Mouse (Mus musculus) midbrain, embryonic 16.5 days (tissue): Measurements from ENCODE around the gene Olfr266. TPM values are rescaled to one million over a fixed set of nuclear protein-coding genes. Genes with fewer than 3 reads are reported as not detected.

ENCODE experiments used
- ATAC-seq: fragments of 200-750 bp; cut with Nextera tagmentation; 2 replicates; pipeline ENCODE4 v1.8.0; 2017; ENCODE audit warnings: moderate TSS enrichment
- H3K27ac ChIP-seq: fragments of 300-500 bp; sonication (generic); 2 replicates; pipeline ENCODE4 v1.5.1; 2014; ENCODE audit warnings: mild to moderate bottlenecking, low read length, mixed read lengths
- H3K27me3 ChIP-seq: fragments of 300-500 bp; sonication (generic); 2 replicates; pipeline ENCODE4 v1.6.1; 2014; ENCODE audit warnings: low read depth, low read length, mixed read lengths; ENCODE audit not compliant: control insufficient read depth, insufficient read depth
- H3K36me3 ChIP-seq: fragments of 300-500 bp; sonication (generic); 2 replicates; pipeline ENCODE4 v1.6.1; 2014; ENCODE audit warnings: mild to moderate bottlenecking, low read length, moderate library complexity, mixed read lengths; ENCODE audit not compliant: control insufficient read depth, insufficient read depth
- H3K4me1 ChIP-seq: fragments of 300-500 bp; sonication (generic); 2 replicates; pipeline ENCODE4 v1.6.1; 2014; ENCODE audit warnings: mild to moderate bottlenecking, low read length, mixed read lengths; ENCODE audit not compliant: control insufficient read depth, insufficient read depth
- H3K4me2 ChIP-seq: fragments of 300-500 bp; sonication (generic); 2 replicates; pipeline ENCODE4 v1.6.1; 2014; ENCODE audit warnings: mild to moderate bottlenecking, low read length, mixed read lengths
- H3K4me3 ChIP-seq: fragments of 300-500 bp; sonication (generic); 2 replicates; pipeline ENCODE4 v1.5.1; 2014; ENCODE audit warnings: low read depth, mild to moderate bottlenecking, low read length, moderate library complexity, mixed read lengths
- H3K9ac ChIP-seq: fragments of 300-500 bp; sonication (generic); 2 replicates; pipeline ENCODE4 v1.6.1; 2014; ENCODE audit warnings: low read depth, low read length, mixed read lengths
- H3K9me3 ChIP-seq: fragments of 300-500 bp; sonication (generic); replicated peaks from 2 replicates; pipeline ENCODE4 v1.6.1; 2014; ENCODE audit warnings: mild to moderate bottlenecking, low read length, mixed read lengths; ENCODE audit not compliant: control insufficient read depth, poor library complexity, severe bottlenecking
- WGBS: fragments of 180-500 bp; shearing (Covaris S2); extraction: QIAGEN DNeasy Blood & Tissue Kit; methylation state at CpG from one replicate; pipeline ENCODE4 v1.1.7; 2014; 5-methylcytosine and 5-hydroxymethylcytosine counted together
- polyA plus RNA-seq: library from polyadenylated mRNA; unstranded; fragments of >200 nt; fragmentation: Nextera tagmentation; extraction: Ambion mirVana; gene quantifications from 2 replicates; pipeline ENCODE4 v1.2.1, GENCODE M21; 2015

Olfr266 gene
- not detected in 2 replicates for polyA plus RNA-seq

GRCm38 (mm10) chr3:106826187-106826586, at the start of gene Olfr266:
TSS of gene Olfr266 (minus strand) at chr3:106826287.
- Histone ChIP-seq H3K9me3 (no peaks in the 10 kb centered on the region; the same call in 1 of the 2 replicates), H3K4me2 (no peak within 1 kb of the TSS), H3K36me3 (no peaks in the 10 kb centered on the region), H3K9ac (no peak within 1 kb of the TSS), H3K27me3 (no peaks in the 10 kb centered on the region), H3K27ac (no peak within 1 kb of the TSS), H3K4me3 (no peak within 1 kb of the TSS), H3K4me1 (no peaks in the 10 kb centered on the region)
- ATAC-seq: no peak
- 89% methylated on average over 1 of the region's 1 CpGs for WGBS

GRCm38 (mm10) chr3:106875626-106876025, 49.5 kb upstream of the Olfr266 start:
- H3K36me3 ChIP-seq: no peaks in the 10 kb centered on the region
- 91% methylated on average over 1 of the region's 1 CpGs for WGBS
- no peaks in the 10 kb centered on the region for H3K27me3 ChIP-seq
- no peak overlapping the region for H3K4me3 ChIP-seq
- no peak overlapping the region for H3K27ac ChIP-seq
- H3K4me1 ChIP-seq: no peaks in the 10 kb centered on the region
- no peaks in the 10 kb centered on the region for H3K9me3 ChIP-seq
- no peak overlapping the region for H3K4me2 ChIP-seq
- H3K9ac ChIP-seq: no peak overlapping the region
- ATAC-seq: no peak

- no peak overlapping the region for H3K9ac ChIP-seq
- no peak overlapping the region for H3K4me3 ChIP-seq
- H3K9me3 ChIP-seq: no peaks in the 10 kb centered on the region
- no peaks in the 10 kb centered on the region for H3K36me3 ChIP-seq
- H3K4me1 ChIP-seq: no peaks in the 10 kb centered on the region
- H3K27me3 ChIP-seq: no peaks in the 10 kb centered on the region
- no peak overlapping the region for H3K27ac ChIP-seq
- no peak overlapping the region for H3K4me2 ChIP-seq
- ATAC-seq: no peak
Measured at GRCm38 (mm10) chr3:106872893-106873292, 46.8 kb upstream of the Olfr266 start.

GRCm38 (mm10) chr3:106832107-106832506, 6.0 kb upstream of the Olfr266 start:
- Histone ChIP-seq H3K9me3 (0 out of 2 replicates have a peak, but pooled peaks cover 2% of the 10 kb centered on the region), H3K4me3 (no peak overlapping the region), H3K36me3 (no peaks in the 10 kb centered on the region), H3K4me1 (no peaks in the 10 kb centered on the region), H3K27me3 (no peaks in the 10 kb centered on the region), H3K27ac (no peak overlapping the region), H3K4me2 (no peak overlapping the region), H3K9ac (no peak overlapping the region)
- 83% methylated on average over 1 of the region's 1 CpGs for WGBS
- no peak for ATAC-seq

DNA sequence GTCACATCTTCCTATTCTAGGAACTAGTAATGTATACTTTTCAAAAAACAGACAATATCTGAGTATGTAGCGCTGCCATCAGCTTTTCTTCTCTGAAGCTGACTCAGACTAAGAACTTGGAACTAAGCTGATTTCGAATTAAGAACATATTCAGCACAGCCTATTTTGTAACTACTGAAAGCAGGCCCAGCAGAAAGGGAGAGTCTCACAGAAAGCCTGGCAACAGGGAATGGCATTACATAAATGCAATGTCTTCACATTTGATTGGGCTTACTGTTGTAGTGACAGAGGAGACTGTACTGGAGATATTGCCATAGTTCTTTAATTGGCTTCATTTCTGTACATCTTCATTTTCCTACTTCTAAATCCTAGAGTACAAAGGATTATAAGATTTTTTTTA, 8.4 kb downstream of the Olfr266 start:
- Histone ChIP-seq H3K27me3 (no peaks in the 10 kb centered on the region), H3K36me3 (no peaks in the 10 kb centered on the region), H3K9me3 (no peaks in the 10 kb centered on the region; the same call in 1 of the 2 replicates), H3K4me1 (no peaks in the 10 kb centered on the region), H3K4me2 (no peak overlapping the region), H3K9ac (no peak overlapping the region), H3K4me3 (no peak overlapping the region), H3K27ac (no peak overlapping the region)
- 72% methylated on average over 2 of the region's 2 CpGs for WGBS
- no peak for ATAC-seq

DNA sequence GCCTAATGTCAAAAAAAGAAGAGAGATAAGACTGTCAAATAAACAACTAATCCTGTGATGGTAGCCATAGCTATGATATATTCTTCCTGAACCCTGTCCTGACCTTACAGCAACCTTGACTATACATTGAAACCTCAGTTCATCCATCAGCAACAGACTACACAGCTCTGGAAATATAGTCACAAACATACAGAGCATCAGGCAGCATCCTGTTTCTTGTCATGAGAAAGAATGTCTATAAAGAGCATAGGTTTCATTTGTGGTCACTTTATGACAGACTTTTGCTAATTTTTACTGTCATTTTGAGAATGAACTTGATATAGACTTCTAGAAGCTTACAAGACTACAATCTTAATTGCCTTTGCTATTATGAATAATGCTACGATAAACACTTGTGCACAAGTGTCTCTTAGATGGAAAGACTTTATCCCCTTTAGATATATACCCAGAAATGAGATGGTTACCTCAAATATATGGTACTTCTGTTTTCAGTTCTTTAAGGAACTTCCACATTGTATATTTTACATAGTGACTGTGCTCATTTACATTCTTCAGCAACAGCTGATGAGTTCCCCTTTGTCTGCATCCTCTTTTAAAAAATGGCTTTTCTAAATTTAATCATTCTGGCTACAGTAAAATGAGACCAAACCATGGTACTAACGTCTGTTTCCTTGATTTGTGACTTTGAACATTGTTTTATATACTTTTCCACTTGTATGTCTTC, 17.0 kb downstream of the Olfr266 start:
- Histone ChIP-seq H3K4me1 (no peaks in the 10 kb centered on the region), H3K36me3 (no peaks in the 10 kb centered on the region), H3K4me3 (no peak overlapping the region), H3K9ac (no peak overlapping the region), H3K27me3 (no peaks in the 10 kb centered on the region), H3K9me3 (no peaks in the 10 kb centered on the region), H3K27ac (no peak overlapping the region), H3K4me2 (no peak overlapping the region)
- WGBS: 66% methylated on average over 2 of the region's 2 CpGs
- ATAC-seq: no peak

GRCm38 (mm10) chr3:106798079-106798478, 28.0 kb downstream of the Olfr266 start:
- H3K4me2 ChIP-seq: no peak overlapping the region
- H3K36me3 ChIP-seq: no peaks in the 10 kb centered on the region
- H3K27ac ChIP-seq: no peak overlapping the region
- H3K4me3 ChIP-seq: no peak overlapping the region
- ATAC-seq: no peak
- H3K9ac ChIP-seq: no peak overlapping the region
- no peaks in the 10 kb centered on the region for H3K4me1 ChIP-seq
- H3K9me3 ChIP-seq: no peaks in the 10 kb centered on the region
- H3K27me3 ChIP-seq: no peaks in the 10 kb centered on the region

GRCm38 (mm10) chr3:106789930-106790329, 36.2 kb downstream of the Olfr266 start, which contains the start of gene Cd53:
TSS of gene Cd53 (minus strand) at chr3:106790149.
- WGBS: 89% methylated on average over 2 of the region's 2 CpGs
- H3K4me3 ChIP-seq: no peak within 1 kb of the TSS
- no peak within 1 kb of the TSS for H3K4me2 ChIP-seq
- H3K27me3 ChIP-seq: no peaks in the 10 kb centered on the region
- ATAC-seq: no peak
- no peak within 1 kb of the TSS for H3K27ac ChIP-seq
- no peak within 1 kb of the TSS for H3K9ac ChIP-seq
- H3K9me3 ChIP-seq: no peaks in the 10 kb centered on the region
- H3K36me3 ChIP-seq: no peaks in the 10 kb centered on the region
- no peaks in the 10 kb centered on the region for H3K4me1 ChIP-seq

GRCm38 (mm10) chr3:106788440-106788887, 37.6 kb downstream of the Olfr266 start:
- no peak for ATAC-seq
- Histone ChIP-seq H3K9me3 (no peaks in the 10 kb centered on the region), H3K9ac (no peak overlapping the region), H3K4me2 (no peak overlapping the region), H3K36me3 (no peaks in the 10 kb centered on the region), H3K27ac (no peak overlapping the region), H3K27me3 (no peaks in the 10 kb centered on the region), H3K4me1 (no peaks in the 10 kb centered on the region), H3K4me3 (no peak overlapping the region)
- 62% methylated on average over 2 of the region's 2 CpGs for WGBS
